Mouse (Mus musculus): ENCODE measurements around the gene Cdkl1. TPM values are rescaled to one million over a fixed set of nuclear protein-coding genes. Genes with fewer than 3 reads are reported as not detected.

Gene Cdkl1
- total RNA-seq, 2 experiments from 2014 or later = 6.3 to 13.9 TPM

Small RNA genes within 50 kb of the gene (microRNA-seq; reads per million reads assigned to microRNA genes)
- gene Mir681 (ENCODE audit: borderline number of aligned reads in 2 of 2) = 0 reads per million in 2 experiments

Other genes with a start within 250 kb of the Cdkl1 start
- 1 to 10 TPM; 2.7 to 4.9 TPM for gene Vcpkmt, start 208.2 kb downstream of the Cdkl1 start, total RNA-seq (2021)
- gene Sos2, start 109.4 kb downstream of the Cdkl1 start, total RNA-seq (2021) = 10 to 100 TPM; 35.5 to 36.2 TPM
- 10 to 100 TPM; 47.4 to 53.7 TPM for gene L2hgdh, start 66.4 kb downstream of the Cdkl1 start, total RNA-seq (2021)
- gene Atp5s, start 66.3 kb downstream of the Cdkl1 start, total RNA-seq (2021) = 10 to 100 TPM; 30.3 to 31.9 TPM
- gene Atl1, start 101.3 kb upstream of the Cdkl1 start, total RNA-seq (2021) = 1 to 10 TPM; 4.3 to 4.7 TPM
- 10 to 100 TPM; 22.4 to 24.3 TPM for gene Map4k5, start 101.9 kb upstream of the Cdkl1 start, total RNA-seq (2021)
- gene Sav1, start 195.7 kb upstream of the Cdkl1 start, total RNA-seq (2021) = 10 to 100 TPM; 25.5 TPM